Mouse (Mus musculus): ENCODE data around the gene Scaf4.

- no peak for TF ChIP-seq CTCF (IDR thresholded peaks at IDR 0.05; ENCODE audit: low read depth)
- TF ChIP-seq EP300 (IDR thresholded peaks at IDR 0.05; ENCODE audit: low read depth) = no peak
Measured at GRCm38 (mm10) chr16:90211767-90212166, 72.5 kb downstream of the Scaf4 start.
